Mouse (Mus musculus) ES-E14 (cell line): ENCODE results near the gene Gm13199.

Source experiments
- CHD2 ChIP-seq: IDR thresholded peaks from 2 replicates; pipeline ENCODE4 v1.6.1; 2014; ENCODE audit warnings: mild to moderate bottlenecking, low read depth, low read length, inconsistent platforms
- HCFC1 ChIP-seq: IDR thresholded peaks from 2 replicates; pipeline ENCODE4 v1.6.1; 2012; ENCODE audit warnings: low read length, inconsistent platforms, borderline replicate concordance; ENCODE audit not compliant: insufficient read depth
- MAFK ChIP-seq: IDR thresholded peaks from 2 replicates; pipeline ENCODE4 v1.6.1; 2014; ENCODE audit warnings: mild to moderate bottlenecking, low read depth, low read length, inconsistent platforms; ENCODE audit not compliant: insufficient read depth
- ZC3H11A ChIP-seq: IDR thresholded peaks from 2 replicates; pipeline ENCODE4 v1.6.1; 2012; ENCODE audit warnings: low read depth, mild to moderate bottlenecking, inconsistent platforms, low read length, borderline replicate concordance
- ZNF384 ChIP-seq: IDR thresholded peaks from 2 replicates; pipeline ENCODE4 v1.6.1; 2012; ENCODE audit warnings: low read depth, low read length, inconsistent platforms

GRCm38 (mm10) chr2:5822449-5822848 lies 40.3 kb downstream of the Gm13199 start:
- no peak for TF ChIP-seq CHD2
- no peak for TF ChIP-seq MAFK
- no peak for TF ChIP-seq ZNF384
- no peak for TF ChIP-seq HCFC1
- TF ChIP-seq ZC3H11A, result no peak
